Mouse (Mus musculus) erythroid progenitor cell, adult 5-6 weeks (primary cell): Measurements from ENCODE around the gene Mamld1. TPM values are rescaled to one million over a fixed set of nuclear protein-coding genes. Genes with fewer than 3 reads are reported as not detected.

ENCODE experiments used
- ATAC-seq: replicated peaks from 2 replicates; pipeline ENCODE4 v1.8.0; 2016; ENCODE audit warnings: moderate number of reproducible peaks, mild to moderate bottlenecking, moderate TSS enrichment, inconsistent platforms; ENCODE audit not compliant: poor library complexity, low FRiP score, severe bottlenecking
- total RNA-seq, 2 experiments: library from RNA; stranded (forward) in 1 of 2; stranded (reverse) in 1 of 2; fragments of 150-400 nt in 1 of 2; fragments of 186-747, 209-891 nt in 1 of 2; gene quantifications; 2 replicates each; pipeline versions ENCODE4 v1.2.3 to v1.2.4; 2015 to 2017; ENCODE audit warnings: low replicate concordance in 2 of 2

The Mamld1 gene
- total RNA-seq, 2 experiments from 2014 or later, result not detected

DNA sequence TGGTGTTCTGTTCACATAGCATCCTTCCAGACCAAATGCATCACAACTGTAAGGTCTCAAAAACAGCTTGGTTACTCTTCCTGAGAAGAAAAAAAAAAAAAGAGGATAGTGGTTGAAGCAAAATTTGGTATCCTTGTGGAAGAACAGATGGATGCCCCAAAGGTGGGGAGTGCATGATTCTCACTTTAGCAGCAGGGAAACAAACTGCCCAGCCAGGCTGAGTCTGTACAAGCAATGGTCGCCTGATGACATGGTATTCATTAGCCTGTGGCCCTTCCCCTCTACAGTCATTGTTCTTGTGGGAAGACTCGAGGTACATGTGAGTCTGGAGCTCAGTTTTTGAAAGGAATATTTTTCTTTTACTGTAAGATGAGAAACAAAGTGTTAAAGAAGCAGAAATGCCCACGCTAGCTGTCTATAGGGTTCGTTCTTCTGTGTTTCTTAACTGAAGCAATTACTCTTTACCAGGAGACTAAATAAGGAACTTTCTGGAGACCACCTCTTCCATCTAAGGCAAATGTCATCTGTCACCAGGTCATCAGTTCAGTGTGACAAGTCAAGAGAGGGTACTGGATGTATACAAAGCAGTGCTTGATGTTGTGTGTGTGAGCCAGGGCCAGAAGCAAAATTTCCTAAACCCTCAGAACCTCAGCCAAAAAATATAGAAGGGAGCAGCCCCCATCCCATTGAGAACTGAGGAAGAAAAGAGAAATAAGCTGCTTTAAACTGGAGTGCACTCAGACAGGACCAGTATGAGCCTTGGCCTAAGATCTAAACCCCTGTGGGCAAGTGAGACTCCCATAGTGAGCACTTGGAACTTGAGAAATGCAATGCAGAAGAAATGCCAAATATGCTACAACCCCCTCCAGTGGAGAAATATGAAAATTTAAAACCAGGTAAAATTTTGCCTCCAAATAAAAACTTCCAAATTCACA lies 72.6 kb downstream of the Mamld1 start:
- ATAC-seq, result no peak

DNA sequence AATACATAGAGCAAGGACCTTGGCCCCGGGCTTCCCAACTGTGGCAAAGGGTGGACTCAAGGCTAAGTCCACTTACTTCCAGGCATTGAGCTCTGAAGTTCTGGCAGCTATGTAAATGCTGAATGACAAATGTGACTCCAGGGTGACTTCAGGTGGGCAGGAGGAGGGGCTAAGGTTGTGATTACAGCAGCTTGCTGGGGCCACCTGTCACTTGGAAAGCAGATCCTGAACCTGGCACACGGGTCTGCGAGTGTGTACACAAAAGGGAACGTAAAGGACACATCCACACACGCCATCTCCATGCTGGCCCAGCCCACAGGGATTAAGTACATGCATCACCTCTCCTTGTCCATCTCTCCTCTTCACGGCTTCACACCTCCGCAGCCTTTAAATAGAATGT lies 75.0 kb downstream of the Mamld1 start:
- no peak for ATAC-seq

- no peak for ATAC-seq
These were observed 81.4 kb downstream of the Mamld1 start for GRCm38 (mm10) chrX:71131464-71131863.

DNA sequence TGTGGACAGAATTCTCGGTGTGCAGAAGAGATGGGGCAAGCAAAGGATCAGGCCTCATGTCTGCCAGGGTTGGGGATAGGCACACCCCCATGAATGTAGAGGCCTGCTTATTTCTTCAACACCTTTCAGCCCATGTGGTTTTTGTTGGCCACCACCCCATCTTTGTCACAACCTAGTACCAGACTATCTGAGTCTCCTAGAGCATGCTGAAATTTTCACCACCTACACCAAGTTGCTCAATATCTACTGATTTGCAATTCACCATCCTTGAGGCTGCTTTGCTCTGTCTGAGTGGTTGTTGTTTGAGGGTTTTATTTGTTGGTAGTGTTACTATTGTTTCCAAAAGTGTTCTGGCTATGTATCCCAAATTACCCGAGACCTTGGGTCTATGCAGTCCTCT lies 91.3 kb downstream of the Mamld1 start:
- ATAC-seq, result no peak

DNA sequence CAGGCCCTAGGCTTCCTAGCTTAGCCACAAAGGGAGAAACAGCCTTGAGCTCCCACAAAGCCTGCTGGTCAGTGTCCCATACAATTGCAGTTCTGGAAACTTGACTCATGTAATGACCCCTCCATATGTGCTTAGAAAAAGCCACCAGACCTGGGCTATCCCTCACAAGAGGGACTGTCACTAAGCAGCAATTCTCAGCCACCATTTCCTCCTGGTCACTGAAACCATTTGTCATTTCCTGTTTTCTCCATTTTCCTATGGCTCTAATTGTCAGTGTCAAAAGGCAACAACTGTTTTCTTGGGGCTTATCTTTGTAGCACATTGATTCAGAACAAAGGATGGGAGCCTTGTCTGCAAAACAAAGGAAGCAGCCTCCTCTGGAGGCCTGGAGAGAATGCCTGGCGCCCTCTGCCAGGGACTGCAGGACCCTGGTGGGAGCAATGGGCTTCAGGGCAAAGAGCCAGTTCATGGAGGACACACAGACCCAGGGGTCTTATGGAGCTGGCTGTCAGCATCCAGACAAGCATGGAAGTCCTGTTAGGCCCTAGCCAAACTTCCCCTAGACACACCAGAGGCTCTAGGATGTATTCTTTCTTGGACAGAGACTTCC lies 99.5 kb downstream of the Mamld1 start:
- ATAC-seq, result no peak

DNA sequence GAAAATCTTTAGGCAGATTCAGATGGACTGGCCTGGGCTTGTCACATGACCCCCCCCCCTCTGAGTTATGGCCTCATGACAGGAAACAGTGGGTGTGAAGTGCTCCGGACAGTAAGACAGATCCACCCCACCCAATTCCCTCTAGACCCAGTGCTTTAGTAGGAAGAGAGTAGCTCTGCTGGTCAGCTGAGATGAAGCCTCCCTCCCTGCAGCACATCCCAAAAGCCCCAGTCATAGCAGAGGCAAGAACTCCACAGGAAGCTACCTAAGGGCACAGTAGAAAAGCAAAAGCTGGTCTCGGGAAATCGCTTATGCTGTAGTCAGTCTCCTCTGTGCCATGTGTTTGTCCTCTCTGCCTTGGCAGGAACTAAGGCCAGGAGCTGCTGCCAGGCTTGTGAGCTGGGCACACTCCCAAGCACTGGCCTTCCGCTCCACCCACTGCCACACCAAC lies 100.5 kb downstream of the Mamld1 start:
- no peak for ATAC-seq

- ATAC-seq, result no peak
These were observed 131.5 kb downstream of the Mamld1 start for GRCm38 (mm10) chrX:71181526-71181925.

GRCm38 (mm10) chrX:71183671-71184070 lies 133.6 kb downstream of the Mamld1 start:
- ATAC-seq, result no peak

- ATAC-seq, result no peak
These were observed 136.3 kb downstream of the Mamld1 start for GRCm38 (mm10) chrX:71186396-71186795.

DNA sequence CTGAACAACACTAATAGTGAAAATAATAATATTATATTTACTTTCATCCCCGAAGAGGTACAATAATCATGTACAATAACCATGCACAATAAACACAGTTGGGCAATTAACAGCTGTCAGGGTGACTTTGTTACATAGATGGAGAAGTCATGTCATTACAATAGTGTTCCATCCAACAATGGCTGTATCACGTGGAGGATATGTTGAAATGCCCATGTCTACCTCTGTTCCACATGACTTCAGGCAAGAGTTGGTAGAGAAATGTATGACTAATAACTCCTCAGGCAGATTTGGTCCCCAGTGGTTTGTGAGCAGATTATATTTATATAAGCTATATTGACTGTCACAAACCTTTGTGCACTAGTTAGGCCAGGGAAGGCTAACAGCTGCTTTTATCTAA lies 154.7 kb downstream of the Mamld1 start:
- ATAC-seq, result no peak

Other genes starting within 250 kb of the Mamld1 start
- 3.4 and 8.3 TPM in 2 replicates for gene Mtm1, start 160.5 kb downstream of the Mamld1 start, total RNA-seq (2015; ENCODE audit: low replicate concordance)
- gene Mtm1, start 160.5 kb downstream of the Mamld1 start, total RNA-seq (2017; ENCODE audit: low replicate concordance), result 5.4 and 7.1 TPM in 2 replicates